Mouse (Mus musculus) adrenal gland (tissue): ENCODE results near the gene Smpd1.

Experiments
- intact Hi-C: fragments of 180-260 bp; cut with DNase I; formaldehyde crosslinking; loops from one replicate; pipeline ENCODE4 v1.15.1; 2025

Smpd1 gene

DNA sequence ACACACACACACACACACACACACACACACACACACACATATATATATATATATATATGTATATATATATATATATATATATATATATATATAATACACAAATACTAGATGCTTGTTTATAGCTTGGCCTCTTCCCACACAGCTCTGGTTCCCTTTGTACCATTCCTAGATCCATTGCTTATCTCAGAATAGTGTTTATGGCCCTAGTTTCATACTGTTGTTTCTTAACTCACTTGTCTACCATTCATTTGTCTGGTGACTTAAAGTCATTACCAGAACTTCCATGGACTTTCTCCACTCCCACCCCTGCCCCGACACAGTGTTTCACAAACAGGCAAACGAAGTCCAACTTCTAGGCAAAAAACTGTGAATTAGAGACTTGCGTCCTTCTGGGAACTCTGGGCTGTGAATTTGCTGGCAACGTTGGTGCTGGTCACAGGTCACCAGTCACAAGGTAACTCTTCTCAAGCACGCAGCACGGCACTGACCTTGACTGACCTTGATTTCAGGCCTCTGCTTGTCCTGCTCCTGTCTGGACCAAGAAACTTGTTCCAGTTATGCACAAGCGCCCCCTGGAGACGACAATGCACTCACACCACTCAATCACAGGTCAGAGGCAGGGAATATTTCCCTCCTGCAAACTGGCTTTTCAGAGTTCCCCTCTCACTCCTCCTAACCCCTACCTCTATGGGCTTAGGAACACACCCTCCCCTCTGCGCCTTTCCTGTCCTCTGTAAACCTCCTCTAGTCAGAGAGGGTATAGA, 48.9 kb downstream of the Smpd1 start:
- intact Hi-C loops = loop anchor here (1.0 to 5.0 kb wide), 2 partner anchors 51 to 69 kb away; partner anchors contain the start of gene Smpd1
